Mouse (Mus musculus) hindbrain, embryonic 16.5 days (tissue): ENCODE measurements around the gene Glipr1. TPM values are rescaled to one million over a fixed set of nuclear protein-coding genes. Genes with fewer than 3 reads are reported as not detected.

Experiments
- ATAC-seq: fragments of 200-750 bp; cut with Nextera tagmentation; 2 replicates; pipeline ENCODE4 v1.8.0; 2017; ENCODE audit warnings: moderate TSS enrichment, moderate library complexity
- H3K27ac ChIP-seq: fragments of 300-500 bp; sonication (generic); 2 replicates; pipeline ENCODE4 v1.5.1; 2014; ENCODE audit warnings: low read depth, mild to moderate bottlenecking, control low read depth, low read length, moderate library complexity
- H3K27me3 ChIP-seq: fragments of 300-500 bp; sonication (generic); replicated peaks from 2 replicates; pipeline ENCODE4 v1.6.1; 2014; ENCODE audit warnings: low read length; ENCODE audit not compliant: control insufficient read depth, insufficient read depth
- H3K36me3 ChIP-seq: fragments of 300-500 bp; sonication (generic); 2 replicates; pipeline ENCODE4 v1.6.1; 2014; ENCODE audit warnings: mild to moderate bottlenecking, low read length, moderate library complexity, mixed read lengths; ENCODE audit not compliant: control insufficient read depth, insufficient read depth
- H3K4me1 ChIP-seq: fragments of 300-500 bp; sonication (generic); 2 replicates; pipeline ENCODE4 v1.6.1; 2014; ENCODE audit warnings: low read depth, low read length; ENCODE audit not compliant: control insufficient read depth, insufficient read depth
- H3K4me2 ChIP-seq: fragments of 300-500 bp; sonication (generic); 2 replicates; pipeline ENCODE4 v1.6.1; 2014; ENCODE audit warnings: mild to moderate bottlenecking, low read length, control low read depth, moderate library complexity
- H3K4me3 ChIP-seq: fragments of 300-500 bp; sonication (generic); 2 replicates; pipeline ENCODE4 v1.5.1; 2014; ENCODE audit warnings: mild to moderate bottlenecking, low read length, control low read depth, moderate library complexity
- H3K9ac ChIP-seq: fragments of 300-500 bp; sonication (generic); 2 replicates; pipeline ENCODE4 v1.6.1; 2014; ENCODE audit warnings: low read depth, mild to moderate bottlenecking, control low read depth, low read length, moderate library complexity
- H3K9me3 ChIP-seq: fragments of 300-500 bp; sonication (generic); 2 replicates; pipeline ENCODE4 v1.6.1; 2014; ENCODE audit warnings: mild to moderate bottlenecking, low read length, moderate library complexity; ENCODE audit not compliant: control insufficient read depth
- WGBS: fragments of 180-500 bp; shearing (Covaris S2); extraction: QIAGEN DNeasy Blood & Tissue Kit; methylation state at CpG from one replicate; pipeline ENCODE4 v1.1.7; 2014; 5-methylcytosine and 5-hydroxymethylcytosine counted together
- polyA plus RNA-seq: library from polyadenylated mRNA; unstranded; fragments of >200 nt; fragmentation: Nextera tagmentation; extraction: Ambion mirVana; gene quantifications from 2 replicates; pipeline ENCODE4 v1.2.1, GENCODE M21; 2015

Glipr1 gene
- polyA plus RNA-seq, 1 experiment from 2014 or later = 1.5 TPM

DNA sequence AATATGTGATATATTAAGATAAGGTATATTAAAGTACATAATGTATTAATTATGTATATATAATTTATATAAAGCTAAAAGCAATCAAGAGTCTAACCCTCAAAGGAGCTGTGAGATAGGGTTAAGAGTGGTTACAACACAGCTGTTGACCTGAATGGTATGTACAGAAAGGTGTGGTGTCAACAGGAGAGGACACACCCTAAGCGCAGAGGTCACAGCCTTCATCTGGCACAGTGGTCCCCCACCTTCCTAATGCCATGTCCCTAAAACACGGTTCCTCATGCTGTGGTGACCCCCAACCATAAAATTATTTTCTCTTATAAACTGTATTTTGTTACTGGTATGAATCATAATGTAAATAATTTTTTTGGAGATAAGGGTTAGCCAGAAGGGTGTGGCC lies 1.1 kb downstream of the Glipr1 start:
- H3K27me3 ChIP-seq = no peaks in the 10 kb centered on the region
- no peak overlapping the region for H3K27ac ChIP-seq
- H3K4me3 ChIP-seq = no peak overlapping the region
- no peak for ATAC-seq
- no peaks in the 10 kb centered on the region for H3K36me3 ChIP-seq
- no peak overlapping the region for H3K9ac ChIP-seq
- H3K9me3 ChIP-seq = no peaks in the 10 kb centered on the region
- H3K4me2 ChIP-seq = no peak overlapping the region
- 97% methylated on average over 2 of the region's 2 CpGs for WGBS
- H3K4me1 ChIP-seq = no peaks in the 10 kb centered on the region

DNA sequence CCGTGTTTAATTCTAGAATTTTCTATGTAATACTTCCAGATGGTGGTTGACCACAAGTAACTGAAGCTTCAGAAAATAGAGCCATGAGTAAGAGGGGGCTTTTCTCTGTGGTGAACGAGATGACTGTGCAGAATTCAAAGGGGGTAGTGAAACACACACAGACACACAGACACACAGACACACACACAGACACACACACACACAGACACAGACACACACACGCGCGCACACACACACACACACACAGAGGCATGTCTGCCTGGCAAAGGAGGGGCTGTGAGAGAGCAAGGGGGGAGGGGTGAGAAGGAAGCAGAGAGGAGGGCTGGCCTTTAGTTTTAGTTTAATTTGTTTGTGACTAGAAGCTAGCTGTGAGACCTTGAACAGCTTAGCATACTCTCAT lies 1.9 kb downstream of the Glipr1 start:
- H3K27me3 ChIP-seq = no peaks in the 10 kb centered on the region
- no peak for ATAC-seq
- no peaks in the 10 kb centered on the region for H3K36me3 ChIP-seq
- H3K4me1 ChIP-seq = no peaks in the 10 kb centered on the region
- no peak overlapping the region for H3K27ac ChIP-seq
- no peak overlapping the region for H3K9ac ChIP-seq
- H3K4me2 ChIP-seq = no peak overlapping the region
- 82% methylated on average over 5 of the region's 5 CpGs for WGBS
- no peak overlapping the region for H3K4me3 ChIP-seq
- H3K9me3 ChIP-seq = no peaks in the 10 kb centered on the region

DNA sequence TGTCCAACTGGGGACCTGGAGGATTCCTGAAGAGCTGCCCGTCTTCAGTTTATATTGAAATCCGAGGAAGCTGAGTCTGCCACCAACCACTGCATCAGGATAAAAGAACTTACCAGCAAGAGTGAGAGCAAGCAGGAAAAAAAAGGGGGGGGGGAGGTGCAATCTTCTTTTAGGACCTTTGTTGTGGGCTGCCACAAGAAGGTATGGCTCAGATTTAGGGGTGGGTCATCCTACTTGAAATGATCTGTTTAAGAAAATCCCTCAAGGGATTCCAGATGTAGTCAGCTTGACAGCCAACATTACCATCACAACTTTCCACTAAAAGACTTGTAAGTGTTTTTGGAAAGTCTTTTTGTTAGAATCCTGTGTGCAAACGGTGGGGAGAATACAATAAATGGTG lies 2.7 kb downstream of the Glipr1 start:
- Histone ChIP-seq H3K4me3 (no peak overlapping the region), H3K27me3 (no peaks in the 10 kb centered on the region), H3K27ac (no peak overlapping the region), H3K4me2 (no peak overlapping the region), H3K9ac (no peak overlapping the region), H3K36me3 (no peaks in the 10 kb centered on the region), H3K4me1 (no peaks in the 10 kb centered on the region), H3K9me3 (no peaks in the 10 kb centered on the region)
- 72% methylated on average over 3 of the region's 3 CpGs for WGBS
- ATAC-seq = no peak

DNA sequence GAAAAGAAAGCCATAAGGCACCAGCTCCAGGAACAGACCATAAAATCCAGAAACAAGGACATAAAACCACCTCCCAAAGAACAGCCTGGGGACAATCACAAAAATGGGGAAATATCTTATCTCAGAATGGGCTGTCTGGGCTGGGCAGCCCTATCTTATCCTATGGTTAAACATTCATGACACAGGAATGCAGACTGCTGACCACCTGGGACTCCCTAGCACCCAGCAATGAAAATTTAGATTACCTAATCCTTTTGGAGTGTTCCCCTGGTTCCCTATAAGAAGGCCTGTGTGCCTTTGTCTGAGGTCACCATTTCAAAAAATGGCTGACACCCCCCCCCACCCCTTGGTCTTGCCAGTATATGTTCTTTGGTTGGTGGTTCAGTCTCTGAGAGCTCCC lies 4.8 kb downstream of the Glipr1 start:
- Histone ChIP-seq H3K36me3 (no peaks in the 10 kb centered on the region), H3K27me3 (no peaks in the 10 kb centered on the region), H3K9ac (no peak overlapping the region)

GRCm38 (mm10) chr10:111996911-111997347 lies 5.5 kb downstream of the Glipr1 start:
- no peaks in the 10 kb centered on the region for H3K4me1 ChIP-seq
- H3K27me3 ChIP-seq = no peaks in the 10 kb centered on the region
- no peak for ATAC-seq
- 81% methylated on average over 8 of the region's 8 CpGs for WGBS
- H3K36me3 ChIP-seq = no peaks in the 10 kb centered on the region
- no peak overlapping the region for H3K4me2 ChIP-seq
- no peak overlapping the region for H3K4me3 ChIP-seq
- no peaks in the 10 kb centered on the region for H3K9me3 ChIP-seq
- H3K9ac ChIP-seq = no peak overlapping the region
- no peak overlapping the region for H3K27ac ChIP-seq

More for the DNA sequence above, 4.8 kb downstream of the Glipr1 start:
- H3K9me3 ChIP-seq = no peaks in the 10 kb centered on the region
- H3K4me1 ChIP-seq = no peaks in the 10 kb centered on the region
- no peak overlapping the region for H3K4me2 ChIP-seq
- H3K27ac ChIP-seq = no peak overlapping the region
- H3K4me3 ChIP-seq = no peak overlapping the region
- no peak for ATAC-seq

GRCm38 (mm10) chr10:111996549-111996904 lies 5.9 kb downstream of the Glipr1 start:
- no peak for ATAC-seq
- H3K27ac ChIP-seq = no peak overlapping the region
- WGBS = 92% methylated on average over 7 of the region's 7 CpGs
- no peak overlapping the region for H3K9ac ChIP-seq
- H3K4me2 ChIP-seq = no peak overlapping the region
- no peaks in the 10 kb centered on the region for H3K36me3 ChIP-seq
- H3K4me1 ChIP-seq = no peaks in the 10 kb centered on the region
- no peaks in the 10 kb centered on the region for H3K9me3 ChIP-seq
- H3K4me3 ChIP-seq = no peak overlapping the region
- H3K27me3 ChIP-seq = no peaks in the 10 kb centered on the region

GRCm38 (mm10) chr10:111995803-111996548 lies 6.5 kb downstream of the Glipr1 start:
- Histone ChIP-seq H3K9me3 (no peaks in the 10 kb centered on the region), H3K4me2 (no peak overlapping the region), H3K27ac (no peak overlapping the region), H3K4me1 (no peaks in the 10 kb centered on the region), H3K4me3 (no peak overlapping the region), H3K9ac (no peak overlapping the region), H3K36me3 (no peaks in the 10 kb centered on the region), H3K27me3 (no peaks in the 10 kb centered on the region)
- no peak for ATAC-seq
- 94% methylated on average over 11 of the region's 11 CpGs for WGBS

DNA sequence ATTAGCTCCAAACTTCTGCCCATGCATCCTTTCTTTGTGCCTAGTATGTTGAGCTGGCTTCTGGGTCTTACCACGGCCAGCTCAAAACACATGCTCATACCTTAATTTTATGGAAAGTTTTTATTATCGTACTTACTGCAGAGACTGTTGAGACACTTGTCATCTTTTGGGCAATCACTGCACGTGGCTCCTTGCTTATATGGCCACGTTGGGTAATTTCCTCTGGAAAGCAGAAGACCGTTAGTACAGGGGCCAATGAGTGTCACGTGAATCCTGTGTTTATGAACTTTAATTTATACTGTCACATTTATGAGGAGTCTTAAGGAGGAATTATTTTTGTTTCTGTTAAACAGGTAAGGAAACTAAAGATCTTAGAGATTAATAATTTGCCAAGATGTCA lies 16.0 kb downstream of the Glipr1 start:
- H3K36me3 ChIP-seq = peaks cover 17% of the 10 kb centered on the region
- 96% methylated on average over 6 of the region's 6 CpGs for WGBS
- no peak overlapping the region for H3K27ac ChIP-seq
- no peak overlapping the region for H3K4me2 ChIP-seq
- no peaks in the 10 kb centered on the region for H3K4me1 ChIP-seq
- H3K27me3 ChIP-seq = no peaks in the 10 kb centered on the region
- ATAC-seq = no peak
- H3K9ac ChIP-seq = no peak overlapping the region
- H3K4me3 ChIP-seq = no peak overlapping the region
- no peaks in the 10 kb centered on the region for H3K9me3 ChIP-seq

- Histone ChIP-seq H3K27ac (no peak overlapping the region), H3K9me3 (no peaks in the 10 kb centered on the region), H3K9ac (no peak overlapping the region), H3K4me1 (no peaks in the 10 kb centered on the region), H3K36me3 (peaks cover 31% of the 10 kb centered on the region), H3K4me3 (no peak overlapping the region), H3K4me2 (no peak overlapping the region), H3K27me3 (no peaks in the 10 kb centered on the region)
- 86% methylated on average over 5 of the region's 5 CpGs for WGBS
- ATAC-seq = no peak
Measured at GRCm38 (mm10) chr10:111983070-111983469, 19.4 kb downstream of the Glipr1 start.
